Mouse (Mus musculus): ENCODE measurements around the gene Gsta2. TPM values are rescaled to one million over a fixed set of nuclear protein-coding genes. Genes with fewer than 3 reads are reported as not detected.
"Not testable (repeated sequence)": the region's sequence is repeated elsewhere in the genome, so short reads cannot be mapped to it uniquely, and the experiment has no call there.

The Gsta2 gene
- polyA plus RNA-seq, 1 experiment, result 4.3 TPM

GRCm38 (mm10) chr9:78298232-78298631, 57.4 kb downstream of the Gsta2 start:
- WGBS, result 77% methylated on average over 1 of the region's 1 CpGs
- TF ChIP-seq POLR2A (IDR thresholded peaks at IDR 0.05; ENCODE audit: borderline replicate concordance, control insufficient read depth, low read depth, low read length) (no peak), CTCF (IDR thresholded peaks at IDR 0.05; ENCODE audit: control insufficient read depth, insufficient read depth, low read length) (no peak)
- Histone ChIP-seq H3K27ac (ENCODE audit: control insufficient read depth, insufficient read depth, low read depth, low read length, poor library complexity) (no peak overlapping the region), H3K4me1 (ENCODE audit: control insufficient read depth, insufficient read depth, low read length) (no peaks in the 10 kb centered on the region), H3K4me3 (replicated peaks; ENCODE audit: control insufficient read depth, low read depth, low read length) (no peak overlapping the region)

DNA sequence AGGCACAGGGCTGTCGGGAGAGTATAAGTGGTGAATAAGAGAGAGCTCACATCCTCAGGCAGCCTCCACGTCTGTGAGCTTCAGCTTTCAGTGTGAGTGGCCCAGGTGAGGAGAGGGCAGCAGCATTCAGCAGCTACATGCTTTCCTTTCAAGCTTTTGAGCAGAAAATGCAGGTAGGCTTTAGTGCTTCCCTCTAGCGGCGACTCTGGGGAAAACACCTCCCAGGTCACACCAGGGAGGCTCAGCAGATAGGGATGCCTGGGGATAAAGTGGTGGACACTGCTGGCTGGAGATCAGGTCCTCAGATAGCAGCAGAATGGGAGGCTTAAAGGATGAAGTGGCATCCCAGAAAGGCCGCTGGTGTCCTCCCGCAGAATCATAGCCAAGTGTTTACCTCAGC, 59.5 kb downstream of the Gsta2 start:
- 15% methylated on average over 6 of the region's 6 CpGs for WGBS

GRCm38 (mm10) chr9:78294781-78295180, 60.8 kb downstream of the Gsta2 start:
- 75% methylated on average over 7 of the region's 7 CpGs for WGBS
- H3K4me1 ChIP-seq (ENCODE audit: control insufficient read depth, insufficient read depth, low read length); H3K4me3 ChIP-seq (replicated peaks; ENCODE audit: control insufficient read depth, low read depth, low read length); H3K27ac ChIP-seq (ENCODE audit: control insufficient read depth, insufficient read depth, low read depth, low read length, poor library complexity): not testable (repeated sequence)

More for the DNA sequence above, 59.5 kb downstream of the Gsta2 start:
- H3K4me1 ChIP-seq (ENCODE audit: control insufficient read depth, insufficient read depth, low read length); H3K4me3 ChIP-seq (replicated peaks; ENCODE audit: control insufficient read depth, low read depth, low read length); H3K27ac ChIP-seq (ENCODE audit: control insufficient read depth, insufficient read depth, low read depth, low read length, poor library complexity): not testable (repeated sequence)
- peak; percentile 63 for TF ChIP-seq CTCF (IDR thresholded peaks at IDR 0.05; ENCODE audit: control insufficient read depth, insufficient read depth, low read length)

DNA sequence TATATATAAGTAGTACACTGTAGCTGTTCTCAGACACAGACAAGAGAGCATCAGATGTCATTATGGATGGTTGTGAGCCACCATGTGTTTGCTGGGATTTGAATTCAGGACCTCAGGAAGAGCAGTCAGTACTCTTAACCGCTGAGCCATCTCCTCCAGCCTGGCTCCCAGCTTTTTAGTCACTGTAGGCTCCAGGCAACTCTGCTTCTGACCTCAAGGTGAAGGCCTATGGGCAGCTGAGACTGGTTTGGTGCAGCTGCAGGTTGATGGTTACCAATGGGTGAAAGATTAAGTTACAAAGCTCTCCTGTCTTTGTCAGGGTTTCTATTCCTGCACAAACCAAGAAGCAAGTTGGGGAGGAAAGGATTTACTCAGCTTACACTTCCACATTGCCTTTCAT, 61.9 kb downstream of the Gsta2 start:
- WGBS, result 56% methylated on average over 1 of the region's 1 CpGs
- H3K4me1 ChIP-seq (ENCODE audit: control insufficient read depth, insufficient read depth, low read length); H3K4me3 ChIP-seq (replicated peaks; ENCODE audit: control insufficient read depth, low read depth, low read length); H3K27ac ChIP-seq (ENCODE audit: control insufficient read depth, insufficient read depth, low read depth, low read length, poor library complexity): not testable (repeated sequence)

DNA sequence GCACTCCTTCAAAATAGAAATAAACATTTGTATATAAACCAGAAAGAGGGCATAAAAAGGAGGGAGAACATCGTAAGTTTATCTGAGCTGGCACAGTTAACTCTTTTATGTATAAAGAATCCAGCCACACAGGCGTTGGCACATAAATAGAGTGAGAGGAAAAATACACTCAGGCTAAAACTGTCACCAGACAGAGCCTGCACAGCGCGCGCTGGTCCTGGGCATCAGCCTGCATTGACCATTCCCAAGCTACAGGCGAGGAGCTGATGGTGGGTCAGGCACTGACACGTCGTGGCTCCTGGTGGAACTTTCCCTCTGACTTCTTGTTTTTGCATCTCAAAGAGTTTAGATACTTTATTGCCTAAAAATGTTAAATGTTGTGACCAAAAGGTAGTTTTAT, 63.1 kb downstream of the Gsta2 start:
- not testable (repeated sequence) for H3K4me3 ChIP-seq (replicated peaks; ENCODE audit: control insufficient read depth, low read depth, low read length); H3K27ac ChIP-seq (ENCODE audit: control insufficient read depth, insufficient read depth, low read depth, low read length, poor library complexity); H3K4me1 ChIP-seq (ENCODE audit: control insufficient read depth, insufficient read depth, low read length)
- 88% methylated on average over 8 of the region's 8 CpGs for WGBS

GRCm38 (mm10) chr9:78289723-78290122, 65.9 kb downstream of the Gsta2 start, which contains the start of gene Gm10639:
Gene Gm10639 (plus strand): TSS chr9:78289923.
- WGBS, result 81% methylated on average over 3 of the region's 3 CpGs
- not testable (repeated sequence) for H3K4me3 ChIP-seq (replicated peaks; ENCODE audit: control insufficient read depth, low read depth, low read length); H3K4me1 ChIP-seq (ENCODE audit: control insufficient read depth, insufficient read depth, low read length); H3K27ac ChIP-seq (ENCODE audit: control insufficient read depth, insufficient read depth, low read depth, low read length, poor library complexity)

DNA sequence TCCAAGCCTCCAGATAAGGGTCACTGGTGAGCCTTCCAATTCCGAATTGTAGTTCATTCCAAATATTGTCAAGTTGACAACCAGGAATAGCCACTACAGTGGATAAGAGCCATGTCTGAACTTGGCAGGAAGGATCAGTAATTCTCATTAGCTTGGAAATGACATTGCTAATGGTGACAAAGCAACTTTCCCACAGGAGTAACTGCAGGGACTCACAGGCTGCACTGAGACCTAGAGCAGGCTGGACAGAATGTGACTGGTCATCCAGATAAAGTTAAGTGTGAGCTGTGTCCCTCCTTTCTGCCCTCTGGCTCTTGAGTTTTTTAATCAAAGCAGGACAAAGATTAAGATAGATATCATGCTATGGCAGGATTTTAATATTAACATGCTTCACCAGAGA, 66.5 kb downstream of the Gsta2 start:
- WGBS, result 50% methylated on average over 1 of the region's 1 CpGs
- not testable (repeated sequence) for H3K27ac ChIP-seq (ENCODE audit: control insufficient read depth, insufficient read depth, low read depth, low read length, poor library complexity); H3K4me1 ChIP-seq (ENCODE audit: control insufficient read depth, insufficient read depth, low read length); H3K4me3 ChIP-seq (replicated peaks; ENCODE audit: control insufficient read depth, low read depth, low read length)

- H3K4me3 ChIP-seq (replicated peaks; ENCODE audit: control insufficient read depth, low read depth, low read length); H3K4me1 ChIP-seq (ENCODE audit: control insufficient read depth, insufficient read depth, low read length); H3K27ac ChIP-seq (ENCODE audit: control insufficient read depth, insufficient read depth, low read depth, low read length, poor library complexity): not testable (repeated sequence)
- 79% methylated on average over 4 of the region's 4 CpGs for WGBS
Observed at GRCm38 (mm10) chr9:78282002-78282711, 73.4 kb downstream of the Gsta2 start.

Other genes with a start within 250 kb of the Gsta2 start
- 66.8 and 99.1 TPM in 2 replicates for gene Fbxo9, start 246.7 kb downstream of the Gsta2 start, polyA plus RNA-seq (2011; ENCODE audit: insufficient read depth, insufficient read length, low replicate concordance, missing spikeins)
- gene Ick, start 246.6 kb downstream of the Gsta2 start, polyA plus RNA-seq (2011; ENCODE audit: insufficient read depth, insufficient read length, low replicate concordance, missing spikeins), result 4.4 and 6.5 TPM in 2 replicates
- 4.7 and 60.9 TPM in 2 replicates for gene Gsta4, start 173.0 kb downstream of the Gsta2 start, polyA plus RNA-seq (2011; ENCODE audit: insufficient read depth, insufficient read length, low replicate concordance, missing spikeins)
- gene Gsta1, start 125.1 kb downstream of the Gsta2 start, polyA plus RNA-seq (2011; ENCODE audit: insufficient read depth, insufficient read length, low replicate concordance, missing spikeins), result not detected in 2 replicates
- not detected in 2 replicates for gene Gm3776, start 98.7 kb downstream of the Gsta2 start, polyA plus RNA-seq (2011; ENCODE audit: insufficient read depth, insufficient read length, low replicate concordance, missing spikeins)
- gene Gm10639, start 65.9 kb downstream of the Gsta2 start, polyA plus RNA-seq (2011; ENCODE audit: insufficient read depth, insufficient read length, low replicate concordance, missing spikeins), result not detected in 2 replicates
- gene Omt2a, start 41.0 kb downstream of the Gsta2 start, polyA plus RNA-seq (2011; ENCODE audit: insufficient read depth, insufficient read length, low replicate concordance, missing spikeins), result not detected in 2 replicates
- not detected in 2 replicates for gene Omt2b, start 28.2 kb downstream of the Gsta2 start, polyA plus RNA-seq (2011; ENCODE audit: insufficient read depth, insufficient read length, low replicate concordance, missing spikeins)
- gene Dppa5a, start 12.4 kb upstream of the Gsta2 start, polyA plus RNA-seq (2011; ENCODE audit: insufficient read depth, insufficient read length, low replicate concordance, missing spikeins), result 921 TPM in 1 of 2 replicates, not detected in the other
- 6.3 TPM in 1 of 2 replicates, not detected in the other for gene Ooep, start 22.9 kb upstream of the Gsta2 start, polyA plus RNA-seq (2011; ENCODE audit: insufficient read depth, insufficient read length, low replicate concordance, missing spikeins)
- gene Ddx43, start 40.0 kb upstream of the Gsta2 start, polyA plus RNA-seq (2011; ENCODE audit: insufficient read depth, insufficient read length, low replicate concordance, missing spikeins), result not detected in 2 replicates
- gene Cgas, start 87.4 kb upstream of the Gsta2 start, polyA plus RNA-seq (2011; ENCODE audit: insufficient read depth, insufficient read length, low replicate concordance, missing spikeins), result 3.1 and 4.7 TPM in 2 replicates
- gene Mto1, start 92.4 kb upstream of the Gsta2 start, polyA plus RNA-seq (2011; ENCODE audit: insufficient read depth, insufficient read length, low replicate concordance, missing spikeins), result 10.2 and 24.4 TPM in 2 replicates
- gene Gm17324, start 93.0 kb upstream of the Gsta2 start, polyA plus RNA-seq (2011; ENCODE audit: insufficient read depth, insufficient read length, low replicate concordance, missing spikeins), result not detected in 2 replicates
- gene Eef1a1, start 133.4 kb upstream of the Gsta2 start, polyA plus RNA-seq (2011; ENCODE audit: insufficient read depth, insufficient read length, low replicate concordance, missing spikeins), result 2,479 and 3,710 TPM in 2 replicates
- 0.83 and 2.3 TPM in 2 replicates for gene Slc17a5, start 232.3 kb upstream of the Gsta2 start, polyA plus RNA-seq (2011; ENCODE audit: insufficient read depth, insufficient read length, low replicate concordance, missing spikeins)